Mouse (Mus musculus) left cerebral cortex, postnatal 36 days (tissue): ENCODE measurements around the gene Pml. TPM values are rescaled to one million over a fixed set of nuclear protein-coding genes. Genes with fewer than 3 reads are reported as not detected.

ENCODE experiments used
- DNase-seq, 2 experiments: peaks; one replicate each; pipeline ENCODE4 v3.0.0; 2021 to 2022; ENCODE audit warnings: low spot score in 2 of 2, mixed read lengths in 1 of 2
- intact Hi-C: fragments of 180-260 bp; cut with DNase I; formaldehyde crosslinking; loops from one replicate; pipeline ENCODE4 v1.15.1; 2025
- total RNA-seq, 2 experiments: library from RNA; stranded (reverse); gene quantifications; 2 replicates each; pipeline ENCODE4 v1.2.3; 2021

Gene Pml
- total RNA-seq, 2 experiments from 2014 or later = 13.7 to 17.5 TPM

- intact Hi-C loops = no loop called here
Measured at GRCm38 (mm10) chr9:58246083-58246591, 3.4 kb downstream of the Pml start.

GRCm38 (mm10) chr9:58243696-58244095 is 5.9 kb downstream of the Pml start:
- DNase-seq = no peak
- intact Hi-C loops = no loop called here

More at GRCm38 (mm10) chr9:58246083-58246591, 3.4 kb downstream of the Pml start:
- no peak for DNase-seq

- intact Hi-C loops = no loop called here
- no peak for DNase-seq
Measured at GRCm38 (mm10) chr9:58242696-58243095, 6.9 kb downstream of the Pml start.

- DNase-seq = no peak
- intact Hi-C loops = no loop called here
Measured at GRCm38 (mm10) chr9:58241780-58242485, 7.7 kb downstream of the Pml start.

GRCm38 (mm10) chr9:58234502-58235015 is 15.0 kb downstream of the Pml start:
- no peak for DNase-seq
- intact Hi-C loops = no loop called here

- intact Hi-C loops = no loop called here
- no peak for DNase-seq
Measured at GRCm38 (mm10) chr9:58232374-58232773, 17.2 kb downstream of the Pml start.

DNA sequence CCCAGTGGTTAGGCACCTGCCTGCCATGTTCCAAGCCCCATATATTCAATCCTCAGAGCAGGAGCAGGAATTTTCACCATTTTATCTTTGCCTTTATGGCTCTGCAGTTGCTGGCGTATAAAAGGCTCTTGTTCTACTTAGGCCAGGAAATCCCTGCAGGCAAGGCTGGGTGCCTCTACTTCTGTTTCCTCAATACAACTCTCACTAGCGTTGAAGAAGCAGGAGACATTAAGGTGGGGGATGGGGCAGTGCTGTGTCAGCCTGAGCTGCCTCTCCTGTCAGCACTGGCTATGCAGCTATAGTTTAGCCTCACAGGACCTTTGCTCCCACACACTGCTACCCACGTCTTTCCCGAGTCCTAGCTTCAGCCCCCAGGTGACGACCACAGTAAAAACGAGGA is 17.8 kb downstream of the Pml start:
- DNase-seq = no peak
- intact Hi-C loops = no loop called here

DNA sequence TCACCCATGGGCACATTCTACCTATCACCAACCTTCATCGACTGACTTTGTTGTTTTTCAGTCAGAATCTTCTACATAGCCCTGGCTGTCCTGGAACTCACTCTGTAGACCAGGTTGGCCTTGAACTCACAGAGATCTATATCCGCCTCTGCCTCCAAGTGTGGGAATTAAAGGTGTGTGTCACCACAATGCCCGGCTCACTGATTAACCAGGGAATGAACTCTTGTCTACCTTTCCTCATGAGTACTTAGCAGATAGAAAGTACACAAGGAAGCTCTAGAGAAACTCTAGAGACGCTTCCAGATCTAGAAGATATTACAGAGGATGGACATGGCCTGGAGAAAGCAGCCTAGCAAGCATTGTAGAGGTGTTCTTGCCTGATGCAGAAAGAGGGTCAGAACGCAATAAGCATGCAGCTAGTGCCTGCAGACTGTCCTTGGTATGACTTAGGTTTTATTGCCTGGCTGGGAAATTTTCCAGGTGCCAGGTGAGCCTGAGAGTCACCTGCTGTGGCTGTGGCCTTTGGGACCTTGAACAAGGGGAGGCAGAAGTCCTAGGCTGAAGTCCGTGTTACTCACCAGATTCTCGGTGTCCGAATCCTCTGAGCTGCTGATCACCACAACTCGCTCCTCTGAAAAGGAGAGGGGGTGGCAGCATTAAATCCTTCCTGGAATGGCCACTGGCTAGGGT is 20.7 kb downstream of the Pml start:
- intact Hi-C loops = loop anchor here (5.0 kb wide), 1 partner anchor 38 kb away; no protein-coding TSS in a partner anchor
- DNase-seq = no peak

GRCm38 (mm10) chr9:58225915-58226913 is 23.4 kb downstream of the Pml start:
- peak; percentile 33 to 38 for DNase-seq
- intact Hi-C loops = loop anchor here (5.0 kb wide), 1 partner anchor 41 kb away; no protein-coding TSS in a partner anchor

DNA sequence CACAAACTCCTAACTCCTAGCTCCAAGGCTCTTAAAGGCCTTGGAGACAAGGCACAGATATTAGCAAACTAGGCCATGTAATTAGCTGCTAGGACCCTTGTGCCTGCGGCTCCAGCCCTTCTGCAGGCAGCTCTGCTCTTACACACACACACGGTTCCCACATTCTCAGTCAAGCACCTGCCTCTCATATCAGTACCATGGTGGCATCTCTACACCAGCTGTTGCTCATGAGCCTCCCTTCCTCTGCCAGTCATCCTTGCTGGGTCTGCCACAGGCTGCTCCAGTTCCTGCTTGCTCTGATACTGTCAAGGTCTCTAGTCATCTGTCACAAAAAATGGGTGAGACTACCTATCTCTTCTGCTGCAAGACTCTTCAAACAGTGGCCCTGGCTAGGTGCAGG is 25.2 kb downstream of the Pml start:
- intact Hi-C loops = no loop called here
- no peak for DNase-seq

DNA sequence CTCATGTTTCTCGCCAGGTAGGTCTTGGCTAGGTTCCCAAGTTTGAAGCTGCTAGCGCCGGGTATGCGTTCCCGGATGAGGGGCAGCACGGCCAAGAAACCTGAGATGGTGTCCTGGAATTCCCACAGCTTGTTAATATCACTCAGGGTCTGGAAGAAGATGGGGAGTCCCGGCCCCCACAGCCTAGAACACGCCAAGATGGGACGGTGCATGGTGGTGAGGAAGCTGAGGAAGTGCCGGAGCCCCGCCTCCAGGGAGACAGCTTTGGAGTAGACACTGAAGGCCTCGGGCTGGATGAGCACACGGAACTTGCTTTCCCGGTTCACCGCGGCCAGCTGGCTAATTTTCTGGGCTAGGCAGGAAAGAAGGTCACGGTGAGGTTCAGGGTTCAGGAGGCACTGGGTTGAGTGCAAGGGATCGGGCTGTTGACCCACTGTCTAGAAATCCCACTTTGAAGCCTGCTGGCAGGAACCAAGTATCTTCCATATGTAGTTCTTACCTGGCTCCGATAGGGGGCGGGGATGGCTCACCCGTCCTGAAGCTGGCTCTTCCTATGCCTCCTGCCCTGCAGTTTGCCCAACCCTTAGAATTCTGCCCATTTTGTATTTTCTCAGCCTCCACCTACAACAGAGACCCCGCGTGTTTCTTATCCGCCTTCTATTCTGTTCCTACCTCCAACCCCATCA is 29.2 kb downstream of the Pml start:
- peak in 1 of 2 experiments; percentile 21 for DNase-seq
- intact Hi-C loops = no loop called here

- intact Hi-C loops = no loop called here
- no peak for DNase-seq
Measured at GRCm38 (mm10) chr9:58218539-58218938, 31.0 kb downstream of the Pml start.

- no peak for DNase-seq
- intact Hi-C loops = no loop called here
Measured at GRCm38 (mm10) chr9:58216402-58216801, 33.2 kb downstream of the Pml start.

DNA sequence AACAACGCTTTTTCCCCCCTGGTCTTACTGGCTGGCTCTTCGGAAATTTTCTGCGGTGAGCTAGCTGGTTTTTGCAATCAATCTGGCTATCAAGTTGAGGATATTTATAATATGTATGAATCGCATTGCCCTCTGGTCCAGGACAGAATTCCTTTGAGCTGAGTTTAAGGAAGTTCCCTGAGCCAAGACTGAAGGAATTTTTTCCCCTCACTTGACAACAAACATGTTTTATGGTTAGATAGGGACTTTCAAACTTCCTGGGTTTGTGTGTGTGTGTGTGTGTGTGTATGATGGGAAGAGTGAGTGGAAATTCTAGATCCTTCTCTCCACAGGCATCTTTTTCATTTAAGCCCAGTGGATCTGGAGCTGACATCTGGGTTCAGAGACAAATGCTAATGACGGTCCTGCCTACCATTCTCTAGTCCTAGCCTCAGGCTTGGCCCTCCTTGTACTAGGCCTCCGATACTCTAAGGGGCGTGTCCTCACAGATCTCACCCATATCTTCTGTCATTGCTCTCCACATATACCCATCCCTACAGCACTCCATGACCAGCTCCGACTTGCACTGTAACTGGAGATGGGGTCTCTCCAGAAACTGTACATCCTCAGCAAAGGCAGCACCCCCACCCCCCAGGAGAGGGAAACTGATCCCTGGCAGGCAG is 34.9 kb downstream of the Pml start:
- intact Hi-C loops = no loop called here
- DNase-seq = no peak

DNA sequence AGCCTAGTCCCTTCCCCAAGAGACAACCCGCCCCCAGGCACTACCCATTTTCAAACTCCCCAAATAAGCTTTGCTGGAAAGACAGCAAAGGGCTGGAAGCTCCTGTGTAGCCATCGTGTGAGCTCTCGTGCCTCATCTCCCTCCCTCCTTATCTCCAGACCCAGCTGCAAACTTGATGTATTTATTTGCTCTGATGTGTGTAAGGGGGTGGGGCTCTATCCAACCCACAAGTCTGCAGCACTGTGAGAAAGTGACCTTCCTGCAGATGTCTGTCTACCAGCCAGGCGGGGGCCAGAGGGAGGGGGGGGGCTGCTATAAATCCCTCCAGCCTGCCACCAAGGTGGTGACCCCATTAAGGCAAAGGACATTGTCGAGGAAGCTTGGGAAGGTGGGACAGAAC is 35.7 kb downstream of the Pml start:
- DNase-seq = no peak
- intact Hi-C loops = no loop called here

- DNase-seq = no peak
- intact Hi-C loops = no loop called here
Measured at GRCm38 (mm10) chr9:58213377-58213776, 36.2 kb downstream of the Pml start.

GRCm38 (mm10) chr9:58210304-58210627 is 39.3 kb downstream of the Pml start:
- DNase-seq = no peak
- intact Hi-C loops = no loop called here

GRCm38 (mm10) chr9:58209462-58210303 is 39.9 kb downstream of the Pml start:
- intact Hi-C loops = no loop called here
- DNase-seq = no peak
